Mouse (Mus musculus) brain, embryonic 14.5 days (tissue): Measurements from ENCODE around the gene H2-M10.2.

Source experiments
- CTCF ChIP-seq: fragments of 200-500 bp; IDR thresholded peaks from 2 replicates; pipeline ENCODE4 v1.5.1; 2012; ENCODE audit warnings: inconsistent platforms, mild to moderate bottlenecking, moderate library complexity, borderline replicate concordance; ENCODE audit not compliant: insufficient read depth, insufficient read length; ENCODE audit errors: extremely low read depth
- POLR2A ChIP-seq: fragments of 200-500 bp; IDR thresholded peaks from 2 replicates; pipeline ENCODE4 v1.6.1; 2012; ENCODE audit warnings: mild to moderate bottlenecking, inconsistent platforms, borderline replicate concordance; ENCODE audit not compliant: poor library complexity, insufficient read depth, insufficient read length, severe bottlenecking; ENCODE audit errors: extremely low read depth

DNA sequence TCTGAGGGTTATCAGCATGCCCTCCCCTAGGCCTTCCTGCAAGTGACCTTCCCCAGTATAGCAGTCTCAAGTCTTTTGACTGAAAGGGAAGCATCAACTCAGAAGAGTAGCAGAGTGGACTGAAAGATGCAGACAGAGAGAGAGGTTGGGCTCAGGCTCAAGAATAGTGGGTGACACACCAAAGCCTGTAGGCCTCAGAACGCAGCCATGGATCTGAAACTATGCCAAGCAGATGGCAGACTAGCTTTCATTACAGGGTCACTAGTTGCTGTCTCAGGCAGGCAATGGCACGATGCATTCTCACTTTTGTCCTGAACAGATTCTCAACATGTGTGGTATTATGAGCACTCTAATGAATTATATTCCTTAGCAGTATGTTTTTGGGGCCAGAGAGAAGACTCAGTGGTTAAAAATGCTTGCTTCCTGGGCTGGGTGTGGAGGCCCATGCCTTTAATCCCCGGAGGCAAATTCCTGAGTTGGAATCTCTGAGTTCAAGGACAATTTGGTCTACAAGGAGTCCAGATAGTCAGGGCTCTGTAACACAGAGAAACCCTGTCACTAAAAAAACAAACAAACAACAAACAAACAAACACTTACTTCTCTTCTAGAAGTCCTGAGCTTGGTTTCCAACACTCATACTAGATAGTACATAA lies 21.9 kb downstream of the H2-M10.2 start:
- no peak for TF ChIP-seq POLR2A
- TF ChIP-seq CTCF = no peak
